Mouse (Mus musculus) embryonic facial prominence, embryonic 10.5 days (tissue): ENCODE measurements around the gene Ssc5d. TPM values are rescaled to one million over a fixed set of nuclear protein-coding genes. Genes with fewer than 3 reads are reported as not detected.
"Not testable (repeated sequence)": the region's sequence is repeated elsewhere in the genome, so short reads cannot be mapped to it uniquely, and the experiment has no call there.

Experiments
- DNase-seq: peaks from one replicate; pipeline ENCODE4 v3.0.0-alpha.2; 2017; ENCODE audit warnings: low spot score
- H3K27ac ChIP-seq: fragments of 300-500 bp; sonication (generic); replicated peaks from 2 replicates; pipeline ENCODE4 v1.5.1; 2016; ENCODE audit warnings: mild to moderate bottlenecking
- H3K27me3 ChIP-seq: fragments of 300-500 bp; sonication (generic); replicated peaks from 2 replicates; pipeline ENCODE4 v1.6.1; 2016; ENCODE audit warnings: low read depth, mild to moderate bottlenecking; ENCODE audit not compliant: poor library complexity, severe bottlenecking
- H3K36me3 ChIP-seq: fragments of 300-500 bp; sonication (generic); replicated peaks from 2 replicates; pipeline ENCODE4 v1.6.1; 2016; ENCODE audit warnings: mild to moderate bottlenecking, moderate library complexity
- H3K4me1 ChIP-seq: fragments of 300-500 bp; sonication (generic); 2 replicates; pipeline ENCODE4 v1.6.1; 2016
- H3K4me3 ChIP-seq: fragments of 300-500 bp; sonication (generic); 2 replicates; pipeline ENCODE4 v1.5.1; 2016; ENCODE audit warnings: mild to moderate bottlenecking, moderate library complexity
- H3K9me3 ChIP-seq: fragments of 300-500 bp; sonication (generic); 2 replicates; pipeline ENCODE4 v1.6.1; 2016; ENCODE audit warnings: mild to moderate bottlenecking
- WGBS: fragments of 180-500 bp; shearing (Covaris S2); methylation state at CpG from one replicate; pipeline ENCODE4 v1.1.7; 2016; 5-methylcytosine and 5-hydroxymethylcytosine counted together
- polyA plus RNA-seq: library from polyadenylated mRNA; unstranded; fragments of >200 nt; fragmentation: Nextera tagmentation; extraction: Ambion mirVana; gene quantifications from 2 replicates; pipeline ENCODE4 v1.2.1, GENCODE M21; 2016

Gene Ssc5d
- 1.4 and 1.7 TPM in 2 replicates for polyA plus RNA-seq

GRCm38 (mm10) chr7:4925441-4926381, at the start of gene Ssc5d:
Gene Ssc5d (plus strand): TSS chr7:4925785.
- Histone ChIP-seq H3K27me3 (no peaks in the 10 kb centered on the region), H3K4me1 (peaks cover 80% of the 10 kb centered on the region), H3K27ac (peak within 1 kb of the TSS; percentile 92), H3K36me3 (peaks cover 8% of the 10 kb centered on the region), H3K4me3 (peak within 1 kb of the TSS; percentile 56), H3K9me3 (no peaks in the 10 kb centered on the region)
- 5% methylated on average over 6 of the region's 6 CpGs for WGBS
- peak; percentile 75 for DNase-seq

GRCm38 (mm10) chr7:4876753-4877221, 48.8 kb upstream of the Ssc5d start, which contains the start of gene Isoc2a:
Gene Isoc2a (plus strand): TSS chr7:4877153.
- peaks cover 23% of the 10 kb centered on the region for H3K4me1 ChIP-seq
- DNase-seq: peak; percentile 96
- WGBS: under 1% methylated on average over 22 of the region's 22 CpGs
- no peaks in the 10 kb centered on the region for H3K9me3 ChIP-seq
- H3K36me3 ChIP-seq: no peaks in the 10 kb centered on the region
- no peaks in the 10 kb centered on the region for H3K27me3 ChIP-seq
- peak within 1 kb of the TSS; percentile 76 for H3K27ac ChIP-seq
- H3K4me3 ChIP-seq: peak within 1 kb of the TSS; percentile 68

GRCm38 (mm10) chr7:4877226-4877625, 48.4 kb upstream of the Ssc5d start:
- Histone ChIP-seq H3K4me1 (peaks cover 23% of the 10 kb centered on the region), H3K27ac (peak overlapping the region; percentile 76), H3K36me3 (no peaks in the 10 kb centered on the region), H3K9me3 (peaks cover 4% of the 10 kb centered on the region; the same call in 1 of the 2 replicates), H3K27me3 (no peaks in the 10 kb centered on the region), H3K4me3 (peak overlapping the region; percentile 68)
- DNase-seq: no peak
- 12% methylated on average over 11 of the region's 11 CpGs for WGBS

GRCm38 (mm10) chr7:4878186-4878585, 47.4 kb upstream of the Ssc5d start:
- Histone ChIP-seq H3K36me3 (no peaks in the 10 kb centered on the region), H3K9me3 (peaks cover 9% of the 10 kb centered on the region), H3K27me3 (no peaks in the 10 kb centered on the region), H3K27ac (no peak overlapping the region), H3K4me1 (peaks cover 23% of the 10 kb centered on the region), H3K4me3 (no peak overlapping the region)
- no peak for DNase-seq

GRCm38 (mm10) chr7:4879036-4879435, 46.5 kb upstream of the Ssc5d start:
- H3K27ac ChIP-seq, H3K36me3 ChIP-seq, H3K4me3 ChIP-seq, H3K27me3 ChIP-seq, DNase-seq: not testable (repeated sequence)
- 88% methylated on average over 1 of the region's 1 CpGs for WGBS
- peaks cover 10% of the 10 kb centered on the region for H3K9me3 ChIP-seq
- H3K4me1 ChIP-seq: peaks cover 23% of the 10 kb centered on the region

- WGBS: 82% methylated on average over 4 of the region's 4 CpGs
These were observed 38.9 kb upstream of the Ssc5d start for GRCm38 (mm10) chr7:4886680-4887079.

GRCm38 (mm10) chr7:4895186-4895585, 30.4 kb upstream of the Ssc5d start:
- no peak for DNase-seq
- H3K9me3 ChIP-seq: no peaks in the 10 kb centered on the region
- peaks cover 18% of the 10 kb centered on the region for H3K4me1 ChIP-seq
- H3K27ac ChIP-seq: no peak overlapping the region
- H3K27me3 ChIP-seq: peaks cover 21% of the 10 kb centered on the region
- H3K4me3 ChIP-seq: no peak overlapping the region
- WGBS: 59% methylated on average over 11 of the region's 11 CpGs
- H3K36me3 ChIP-seq: no peaks in the 10 kb centered on the region

More at GRCm38 (mm10) chr7:4886680-4887079, 38.9 kb upstream of the Ssc5d start:
- DNase-seq: no peak
- Histone ChIP-seq H3K27ac (no peak overlapping the region), H3K36me3 (no peaks in the 10 kb centered on the region), H3K27me3 (no peaks in the 10 kb centered on the region), H3K4me1 (no peaks in the 10 kb centered on the region), H3K9me3 (peaks cover 14% of the 10 kb centered on the region), H3K4me3 (no peak overlapping the region)

DNA sequence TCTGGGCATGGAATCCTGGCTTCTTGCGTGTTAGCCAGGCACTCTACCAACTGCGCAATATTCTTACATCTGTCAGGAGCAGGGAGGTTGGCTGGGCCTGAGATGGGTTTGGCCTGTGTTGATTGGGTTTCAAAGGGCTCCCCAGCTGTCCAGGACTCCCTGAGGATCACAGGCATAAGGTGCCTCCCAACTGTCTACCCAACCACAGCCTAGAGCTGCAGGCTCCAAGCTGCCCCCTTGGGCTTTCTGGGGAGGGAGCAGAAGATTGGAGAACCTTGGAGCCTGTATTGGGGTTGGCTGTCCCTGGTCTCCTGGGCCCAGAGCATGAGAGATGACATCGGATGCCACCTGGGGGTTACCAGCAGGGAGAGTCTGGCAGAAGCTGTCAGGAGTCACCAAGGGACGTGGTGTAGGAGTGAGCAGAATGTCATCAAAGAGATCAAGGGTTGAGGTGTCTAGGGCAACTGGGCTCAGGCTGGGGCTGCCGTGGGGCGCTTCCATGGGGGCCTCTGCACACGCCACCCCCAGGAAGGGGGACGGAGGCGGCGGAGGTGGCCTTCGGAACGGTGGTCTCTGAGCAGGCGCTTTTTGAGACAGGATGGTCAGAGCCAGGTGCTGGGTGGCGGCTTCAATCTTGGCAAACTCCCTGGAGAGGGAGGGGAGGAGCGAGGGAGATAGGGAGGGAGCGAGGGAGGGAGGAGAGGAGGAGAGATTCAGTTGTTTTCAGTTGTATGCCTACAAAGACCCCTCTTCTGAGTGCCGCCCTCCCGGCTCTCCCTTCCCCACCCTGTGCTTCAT, 26.5 kb upstream of the Ssc5d start:
- no peaks in the 10 kb centered on the region for H3K36me3 ChIP-seq
- peaks cover 6% of the 10 kb centered on the region for H3K9me3 ChIP-seq
- H3K4me3 ChIP-seq: peak overlapping the region; percentile 47
- H3K27me3 ChIP-seq: peaks cover 32% of the 10 kb centered on the region
- no peak for DNase-seq
- WGBS: 19% methylated on average over 18 of the region's 18 CpGs
- H3K4me1 ChIP-seq: peaks cover 22% of the 10 kb centered on the region
- peak overlapping the region; percentile 24; the same call in 1 of the 2 replicates for H3K27ac ChIP-seq

- peak overlapping the region; percentile 24; the same call in 1 of the 2 replicates for H3K27ac ChIP-seq
- H3K27me3 ChIP-seq: peaks cover 32% of the 10 kb centered on the region
- H3K9me3 ChIP-seq: peaks cover 6% of the 10 kb centered on the region
- H3K4me3 ChIP-seq: peak overlapping the region; percentile 47
- WGBS: 8% methylated on average over 19 of the region's 19 CpGs
- H3K4me1 ChIP-seq: peaks cover 22% of the 10 kb centered on the region
- no peaks in the 10 kb centered on the region for H3K36me3 ChIP-seq
- DNase-seq: peak; percentile 31
These were observed 25.7 kb upstream of the Ssc5d start for GRCm38 (mm10) chr7:4899649-4900522.

DNA sequence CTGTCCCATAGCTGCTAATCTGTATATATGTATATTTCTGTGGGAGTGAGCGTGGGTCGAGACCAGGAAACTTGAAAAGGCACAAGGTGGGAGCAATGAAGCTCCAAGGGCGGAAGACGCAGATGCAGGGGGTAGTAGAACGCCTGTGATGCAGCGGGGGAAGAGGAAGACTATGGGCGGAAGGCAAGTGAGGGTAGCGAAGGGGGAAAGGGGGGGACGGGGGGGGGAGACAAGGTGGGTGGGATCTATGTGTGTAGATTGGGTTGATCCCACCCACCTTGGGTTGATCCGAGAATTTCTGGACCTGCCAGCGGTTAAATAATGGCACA, 25.1 kb upstream of the Ssc5d start:
- no peak for DNase-seq
- H3K36me3 ChIP-seq: no peaks in the 10 kb centered on the region
- H3K27me3 ChIP-seq: peaks cover 32% of the 10 kb centered on the region
- H3K9me3 ChIP-seq: peaks cover 6% of the 10 kb centered on the region
- peak overlapping the region; percentile 47 for H3K4me3 ChIP-seq
- peaks cover 22% of the 10 kb centered on the region for H3K4me1 ChIP-seq
- 19% methylated on average over 11 of the region's 11 CpGs for WGBS
- H3K27ac ChIP-seq: no peak overlapping the region

DNA sequence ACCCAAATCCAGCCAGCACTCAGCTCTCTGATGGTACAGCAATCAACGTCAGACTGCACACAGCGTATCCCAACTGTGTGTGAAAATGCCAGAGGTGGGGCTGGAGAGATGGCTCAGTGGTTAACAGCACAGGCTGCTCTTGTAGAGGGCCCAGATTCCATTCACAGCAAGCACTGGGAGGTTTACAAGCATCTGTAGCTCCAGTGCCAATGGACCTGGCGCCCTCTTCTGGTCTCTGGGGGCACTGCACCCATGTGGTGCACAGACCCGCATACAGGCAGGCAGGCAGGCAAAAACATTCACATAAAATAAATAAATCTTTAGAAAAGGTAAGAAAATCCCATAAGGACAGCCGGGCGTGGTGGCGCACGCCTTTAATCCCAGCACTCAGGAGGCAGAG, 24.4 kb upstream of the Ssc5d start:
- no peaks in the 10 kb centered on the region for H3K36me3 ChIP-seq
- 42% methylated on average over 8 of the region's 8 CpGs for WGBS
- H3K27me3 ChIP-seq: peaks cover 32% of the 10 kb centered on the region
- peaks cover 22% of the 10 kb centered on the region for H3K4me1 ChIP-seq
- H3K27ac ChIP-seq: no peak overlapping the region
- DNase-seq: peak; percentile 63
- no peak overlapping the region for H3K4me3 ChIP-seq
- peaks cover 6% of the 10 kb centered on the region for H3K9me3 ChIP-seq

GRCm38 (mm10) chr7:4902404-4902803, 23.2 kb upstream of the Ssc5d start:
- 80% methylated on average over 9 of the region's 9 CpGs for WGBS
- H3K36me3 ChIP-seq: no peaks in the 10 kb centered on the region

More at GRCm38 (mm10) chr7:4902404-4902803, 23.2 kb upstream of the Ssc5d start:
- Histone ChIP-seq H3K9me3 (peaks cover 6% of the 10 kb centered on the region), H3K27ac (no peak overlapping the region), H3K27me3 (peaks cover 32% of the 10 kb centered on the region), H3K4me1 (peaks cover 18% of the 10 kb centered on the region), H3K4me3 (no peak overlapping the region)
- DNase-seq: no peak
